Mouse (Mus musculus) lung, postnatal 14 days (tissue): Measurements from ENCODE around the gene Bpnt1.
A peak's percentile ranks its signal among the peaks of the same experiment; 100 is the strongest.

ENCODE experiments used
- DNase-seq: peaks from one replicate; pipeline ENCODE4 v3.0.0; 2021

Gene Bpnt1

DNA sequence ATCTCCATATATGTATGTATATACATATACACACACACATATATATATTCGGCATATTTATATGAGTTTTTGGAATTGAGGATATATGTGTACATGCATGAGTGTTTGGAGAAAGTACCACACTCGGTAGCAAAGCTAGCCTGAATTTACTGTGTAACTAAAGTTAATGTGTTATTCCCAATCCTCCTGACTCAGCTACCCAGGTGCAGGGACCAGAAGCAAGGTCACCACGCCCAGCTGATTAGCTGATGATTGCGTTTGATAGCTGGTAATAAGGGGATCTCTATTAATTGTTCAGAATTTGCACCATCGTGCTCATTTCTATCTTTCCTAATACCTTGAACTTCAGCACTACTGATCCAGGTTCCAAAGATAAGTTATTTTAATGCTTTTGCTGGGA lies 1.7 kb downstream of the Bpnt1 start:
- no peak for DNase-seq

DNA sequence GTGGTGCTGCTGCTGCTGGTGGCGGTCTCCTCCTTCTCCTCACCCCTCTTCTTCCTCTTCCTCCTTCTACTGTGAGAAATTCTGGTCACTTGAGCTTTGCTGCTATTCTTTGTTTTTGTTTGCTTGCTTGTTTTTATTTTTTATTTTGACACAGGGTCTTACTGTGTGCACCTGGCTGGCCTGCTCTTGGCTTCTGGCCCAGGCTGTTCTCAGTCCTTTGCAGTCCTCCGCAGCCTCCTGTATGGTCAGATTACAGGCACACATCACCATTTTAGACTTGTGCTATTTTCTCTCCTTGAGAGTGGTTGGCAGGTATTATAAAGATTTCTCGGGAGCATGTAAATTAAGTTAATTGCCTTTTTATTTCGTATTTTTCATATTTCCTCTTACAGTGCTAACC lies 2.2 kb downstream of the Bpnt1 start:
- DNase-seq = no peak

GRCm38 (mm10) chr1:185335231-185335765 lies 3.3 kb downstream of the Bpnt1 start:
- DNase-seq = no peak

- no peak for DNase-seq
These were observed 4.6 kb downstream of the Bpnt1 start for GRCm38 (mm10) chr1:185336535-185336934.

DNA sequence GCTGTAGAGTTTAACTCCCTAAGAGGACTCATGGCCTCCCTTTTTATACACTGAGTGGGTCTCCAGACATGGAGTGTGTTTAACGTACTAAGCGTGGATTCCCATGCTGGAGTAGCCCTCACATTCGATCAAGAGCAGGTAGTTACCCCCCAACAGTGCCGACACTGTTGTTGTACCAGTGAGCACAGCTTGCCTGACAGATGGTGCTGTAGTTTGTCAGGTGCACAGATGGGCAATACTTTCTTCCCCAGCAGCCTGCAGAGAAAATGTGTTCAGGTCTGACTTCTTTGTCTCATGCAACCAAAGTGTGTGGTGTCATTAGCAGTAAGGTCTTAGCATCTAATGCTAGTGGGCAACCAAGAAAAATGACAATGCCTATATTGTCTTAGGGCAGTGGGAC lies 10.5 kb downstream of the Bpnt1 start:
- no peak for DNase-seq

DNA sequence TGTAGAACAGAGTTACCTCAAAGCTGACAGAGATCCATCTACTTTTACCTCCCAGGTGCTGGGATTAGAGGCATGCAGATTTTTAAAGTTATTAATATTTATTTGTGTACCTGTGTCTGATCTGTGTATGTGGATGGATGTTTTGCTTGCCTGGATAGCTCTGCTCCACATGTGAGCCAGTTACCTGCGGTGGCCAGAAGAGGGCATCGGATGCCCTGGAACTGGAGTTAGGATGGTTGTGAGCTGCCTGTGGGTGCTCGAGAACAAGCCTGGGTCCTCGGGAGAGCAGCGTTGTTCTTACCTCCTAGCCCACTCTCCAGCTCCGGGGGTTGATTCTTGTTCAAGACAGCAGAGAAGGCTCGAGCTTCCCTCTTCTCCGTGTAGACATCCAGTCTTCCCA lies 11.5 kb downstream of the Bpnt1 start:
- no peak for DNase-seq

- no peak for DNase-seq
These were observed 14.2 kb downstream of the Bpnt1 start for GRCm38 (mm10) chr1:185346188-185346587.

GRCm38 (mm10) chr1:185349741-185350140 lies 17.8 kb downstream of the Bpnt1 start:
- no peak for DNase-seq

- DNase-seq = no peak
These were observed 18.7 kb downstream of the Bpnt1 start for GRCm38 (mm10) chr1:185350611-185351010.

- DNase-seq = no peak
These were observed 20.2 kb downstream of the Bpnt1 start for GRCm38 (mm10) chr1:185352151-185352550.

DNA sequence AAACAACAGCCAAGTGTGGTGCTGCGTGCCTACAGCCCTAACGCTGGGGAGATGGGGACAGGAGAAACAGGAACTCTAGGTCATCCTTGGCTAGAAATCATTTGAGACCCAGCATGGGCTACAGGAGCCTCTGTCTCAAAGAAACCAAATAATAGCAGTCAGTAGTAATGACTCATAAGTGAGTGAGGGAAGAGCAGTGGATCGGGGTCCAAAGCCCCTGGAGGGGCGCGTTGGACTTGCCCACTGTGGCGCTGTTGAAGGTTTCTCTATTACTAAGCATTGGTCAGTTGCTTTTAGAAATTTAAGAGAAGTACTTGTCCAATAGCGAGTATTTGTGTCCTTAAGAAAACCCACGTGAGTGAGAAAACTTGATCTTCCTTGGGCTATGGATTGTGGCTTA lies 21.4 kb downstream of the Bpnt1 start:
- no peak for DNase-seq

DNA sequence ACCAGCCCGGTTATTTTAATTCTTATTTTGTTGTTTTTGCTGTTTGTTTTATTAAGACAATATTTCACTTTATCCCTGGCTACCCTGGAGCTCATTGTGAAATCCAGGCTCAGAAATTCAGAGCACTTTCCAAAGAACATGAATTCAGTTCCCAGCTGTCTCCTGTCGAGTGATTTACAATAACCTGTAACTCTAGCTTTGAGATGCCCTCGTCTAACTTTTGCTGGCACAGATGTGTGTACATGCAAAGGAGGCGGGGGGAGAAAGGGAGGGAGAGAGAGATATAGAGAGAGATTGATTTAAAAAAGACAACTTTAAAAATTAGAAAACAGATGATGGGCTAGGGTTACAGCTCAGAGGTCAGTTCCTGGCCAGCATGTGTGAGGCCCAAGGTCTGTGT lies 22.8 kb downstream of the Bpnt1 start:
- no peak for DNase-seq

GRCm38 (mm10) chr1:185356246-185356645 lies 24.3 kb downstream of the Bpnt1 start:
- DNase-seq = no peak

DNA sequence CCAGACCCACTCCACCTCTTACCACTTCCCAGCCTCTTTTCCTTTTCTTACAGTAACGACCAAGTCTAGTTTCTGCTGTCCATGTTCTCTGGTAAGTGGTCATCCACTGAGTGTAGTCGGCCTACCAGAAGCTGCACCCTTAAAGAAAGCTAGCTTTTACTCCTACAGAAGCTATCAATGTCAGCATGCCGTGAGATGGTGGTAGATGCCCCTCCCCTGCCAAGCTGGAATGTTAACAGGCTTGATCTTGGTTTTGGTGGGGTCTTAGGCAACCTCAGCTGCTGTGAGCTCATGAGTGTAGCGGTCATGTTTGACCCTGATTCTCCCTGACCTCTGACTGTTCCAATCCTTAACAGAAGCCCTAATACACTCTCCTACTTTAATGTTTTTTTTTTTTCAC lies 26.3 kb downstream of the Bpnt1 start:
- DNase-seq = no peak

- peak; percentile 99 for DNase-seq
These were observed 30.9 kb downstream of the Bpnt1 start, which contains the start of gene Eprs for GRCm38 (mm10) chr1:185362677-185363520. Gene Eprs, plus strand, starts transcription at chr1:185363044.

GRCm38 (mm10) chr1:185363526-185364182 lies 31.7 kb downstream of the Bpnt1 start:
- DNase-seq = peak; percentile 55

GRCm38 (mm10) chr1:185364183-185364540 lies 32.2 kb downstream of the Bpnt1 start:
- DNase-seq = no peak

GRCm38 (mm10) chr1:185367383-185367782 lies 35.4 kb downstream of the Bpnt1 start:
- DNase-seq = no peak

DNA sequence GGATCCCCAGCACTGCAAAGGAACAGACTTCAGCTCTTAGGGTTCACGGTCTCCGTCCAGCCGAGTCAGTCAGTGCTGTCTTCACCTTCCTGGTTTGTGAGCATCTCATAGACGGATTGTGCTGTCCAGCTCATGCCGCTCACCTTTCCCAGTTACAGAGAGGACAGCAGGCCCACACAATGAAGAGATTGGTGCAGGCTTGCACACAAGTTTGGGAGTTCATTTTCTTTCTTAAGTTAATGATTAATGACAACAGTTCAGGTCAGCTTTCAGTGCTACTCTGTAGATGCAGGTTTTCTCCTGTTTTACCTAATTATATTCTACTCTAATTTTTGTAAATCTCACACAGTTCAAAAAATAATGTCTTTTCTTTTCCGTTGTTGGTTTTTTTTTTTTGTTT lies 38.0 kb downstream of the Bpnt1 start:
- no peak for DNase-seq

- no peak for DNase-seq
These were observed 44.4 kb downstream of the Bpnt1 start for GRCm38 (mm10) chr1:185376390-185376789.

- DNase-seq = no peak
These were observed 45.5 kb downstream of the Bpnt1 start for GRCm38 (mm10) chr1:185377429-185377828.

GRCm38 (mm10) chr1:185401615-185402014 lies 69.7 kb downstream of the Bpnt1 start:
- no peak for DNase-seq

- DNase-seq = peak; percentile 31
These were observed 72.1 kb downstream of the Bpnt1 start for GRCm38 (mm10) chr1:185404021-185404420.

DNA sequence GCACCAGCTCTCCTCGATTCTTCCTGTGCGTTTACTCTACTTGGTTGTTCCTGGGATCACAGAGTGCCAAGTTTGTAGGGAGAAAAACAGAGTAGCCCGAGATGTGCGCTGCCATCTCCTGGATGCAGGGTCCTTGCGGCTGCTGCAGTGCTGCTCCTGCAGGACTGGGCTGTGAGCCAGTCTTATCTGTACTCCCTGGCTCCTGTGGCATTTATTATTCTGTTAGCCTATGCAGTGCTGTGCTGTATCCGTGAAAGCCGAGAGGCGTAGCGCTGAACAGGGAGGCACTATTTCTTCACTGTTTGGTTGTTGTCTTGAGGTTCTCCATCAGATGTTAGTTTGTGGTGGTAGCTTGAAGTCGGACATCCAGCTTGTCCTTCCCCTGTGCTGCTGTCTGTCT lies 74.0 kb downstream of the Bpnt1 start:
- no peak for DNase-seq
